Mouse (Mus musculus): ENCODE data around the gene Nrip3. TPM values are rescaled to one million over a fixed set of nuclear protein-coding genes. Genes with fewer than 3 reads are reported as not detected.

Gene Nrip3
- polyA plus RNA-seq, 1 experiment: not detected

- no peak for TF ChIP-seq CTCF (IDR thresholded peaks at IDR 0.05; ENCODE audit: low read depth, low read length)
- TF ChIP-seq POLR2A (IDR thresholded peaks at IDR 0.05; ENCODE audit: borderline replicate concordance, low read depth, low read length): no peak
- H3K27ac ChIP-seq (ENCODE audit: insufficient read depth, low read depth, low read length): no peak overlapping the region
Observed at GRCm38 (mm10) chr7:109741703-109742102, 40.1 kb downstream of the Nrip3 start.

GRCm38 (mm10) chr7:109741060-109741459, 40.8 kb downstream of the Nrip3 start:
- TF ChIP-seq CTCF (IDR thresholded peaks at IDR 0.05; ENCODE audit: low read depth, low read length) (no peak), POLR2A (IDR thresholded peaks at IDR 0.05; ENCODE audit: borderline replicate concordance, low read depth, low read length) (no peak)
- Histone ChIP-seq H3K27ac (ENCODE audit: insufficient read depth, low read depth, low read length) (no peak overlapping the region), H3K4me3 (ENCODE audit: insufficient read depth, low read length) (no peak overlapping the region), H3K4me1 (ENCODE audit: control insufficient read depth, insufficient read depth, low read length) (peaks cover 2% of the 10 kb centered on the region; the same call in 1 of the 2 replicates)

More at GRCm38 (mm10) chr7:109741703-109742102, 40.1 kb downstream of the Nrip3 start:
- H3K4me1 ChIP-seq (ENCODE audit: control insufficient read depth, insufficient read depth, low read length): peaks cover 2% of the 10 kb centered on the region; the same call in 1 of the 2 replicates
- no peak overlapping the region for H3K4me3 ChIP-seq (ENCODE audit: insufficient read depth, low read length)

GRCm38 (mm10) chr7:109739822-109740370, 41.9 kb downstream of the Nrip3 start:
- TF ChIP-seq CTCF (IDR thresholded peaks at IDR 0.05; ENCODE audit: low read depth, low read length): no peak
- no peak for TF ChIP-seq POLR2A (IDR thresholded peaks at IDR 0.05; ENCODE audit: borderline replicate concordance, low read depth, low read length)
- H3K4me3 ChIP-seq (ENCODE audit: insufficient read depth, low read length): no peak overlapping the region

GRCm38 (mm10) chr7:109734806-109735205, 47.0 kb downstream of the Nrip3 start:
- Histone ChIP-seq H3K4me1 (ENCODE audit: control insufficient read depth, insufficient read depth, low read length) (peaks cover 2% of the 10 kb centered on the region; the same call in 1 of the 2 replicates), H3K4me3 (ENCODE audit: insufficient read depth, low read length) (no peak overlapping the region)

More at GRCm38 (mm10) chr7:109739822-109740370, 41.9 kb downstream of the Nrip3 start:
- Histone ChIP-seq H3K4me1 (ENCODE audit: control insufficient read depth, insufficient read depth, low read length) (peaks cover 2% of the 10 kb centered on the region; the same call in 1 of the 2 replicates), H3K27ac (ENCODE audit: insufficient read depth, low read depth, low read length) (no peak overlapping the region)

GRCm38 (mm10) chr7:109731626-109732025, 50.2 kb downstream of the Nrip3 start, which contains the start of gene Ascl3:
Gene Ascl3, minus strand, starts transcription at chr7:109731726.
- no peak within 1 kb of the TSS for H3K4me3 ChIP-seq (ENCODE audit: insufficient read depth, low read length)
- H3K4me1 ChIP-seq (ENCODE audit: control insufficient read depth, insufficient read depth, low read length): peaks cover 5% of the 10 kb centered on the region
- TF ChIP-seq POLR2A (IDR thresholded peaks at IDR 0.05; ENCODE audit: borderline replicate concordance, low read depth, low read length) (no peak), CTCF (IDR thresholded peaks at IDR 0.05; ENCODE audit: low read depth, low read length) (no peak)
- H3K27ac ChIP-seq (ENCODE audit: insufficient read depth, low read depth, low read length): no peak within 1 kb of the TSS

More at GRCm38 (mm10) chr7:109734806-109735205, 47.0 kb downstream of the Nrip3 start:
- TF ChIP-seq POLR2A (IDR thresholded peaks at IDR 0.05; ENCODE audit: borderline replicate concordance, low read depth, low read length) (no peak), CTCF (IDR thresholded peaks at IDR 0.05; ENCODE audit: low read depth, low read length) (no peak)
- H3K27ac ChIP-seq (ENCODE audit: insufficient read depth, low read depth, low read length): no peak overlapping the region

GRCm38 (mm10) chr7:109723697-109724096, 58.1 kb downstream of the Nrip3 start, which contains the start of gene BC051019:
Gene BC051019, minus strand, starts transcription at chr7:109723850.
- H3K27ac ChIP-seq (ENCODE audit: insufficient read depth, low read depth, low read length): no peak within 1 kb of the TSS
- H3K4me1 ChIP-seq (ENCODE audit: control insufficient read depth, insufficient read depth, low read length): peaks cover 19% of the 10 kb centered on the region
- TF ChIP-seq POLR2A (IDR thresholded peaks at IDR 0.05; ENCODE audit: borderline replicate concordance, low read depth, low read length) (no peak), CTCF (IDR thresholded peaks at IDR 0.05; ENCODE audit: low read depth, low read length) (no peak)
- H3K4me3 ChIP-seq (ENCODE audit: insufficient read depth, low read length): no peak within 1 kb of the TSS

- Histone ChIP-seq H3K4me1 (ENCODE audit: control insufficient read depth, insufficient read depth, low read length) (peaks cover 23% of the 10 kb centered on the region), H3K27ac (ENCODE audit: insufficient read depth, low read depth, low read length) (no peak overlapping the region), H3K4me3 (ENCODE audit: insufficient read depth, low read length) (no peak overlapping the region)
- TF ChIP-seq POLR2A (IDR thresholded peaks at IDR 0.05; ENCODE audit: borderline replicate concordance, low read depth, low read length) (no peak), CTCF (IDR thresholded peaks at IDR 0.05; ENCODE audit: low read depth, low read length) (no peak)
Observed at GRCm38 (mm10) chr7:109723114-109723513, 58.7 kb downstream of the Nrip3 start.

- Histone ChIP-seq H3K4me1 (ENCODE audit: control insufficient read depth, insufficient read depth, low read length) (peaks cover 23% of the 10 kb centered on the region), H3K4me3 (ENCODE audit: insufficient read depth, low read length) (no peak overlapping the region), H3K27ac (ENCODE audit: insufficient read depth, low read depth, low read length) (no peak overlapping the region)
- TF ChIP-seq POLR2A (IDR thresholded peaks at IDR 0.05; ENCODE audit: borderline replicate concordance, low read depth, low read length) (no peak), CTCF (IDR thresholded peaks at IDR 0.05; ENCODE audit: low read depth, low read length) (no peak)
Observed at GRCm38 (mm10) chr7:109722618-109723017, 59.2 kb downstream of the Nrip3 start.

GRCm38 (mm10) chr7:109719286-109719685, 62.5 kb downstream of the Nrip3 start:
- 0 out of 2 replicates have a peak, but pooled peaks have one; percentile 15 for TF ChIP-seq CTCF (IDR thresholded peaks at IDR 0.05; ENCODE audit: low read depth, low read length)
- no peak for TF ChIP-seq POLR2A (IDR thresholded peaks at IDR 0.05; ENCODE audit: borderline replicate concordance, low read depth, low read length)
- Histone ChIP-seq H3K27ac (ENCODE audit: insufficient read depth, low read depth, low read length) (no peak overlapping the region), H3K4me1 (ENCODE audit: control insufficient read depth, insufficient read depth, low read length) (peaks cover 8% of the 10 kb centered on the region), H3K4me3 (ENCODE audit: insufficient read depth, low read length) (no peak overlapping the region)

GRCm38 (mm10) chr7:109713434-109713982, 68.3 kb downstream of the Nrip3 start:
- TF ChIP-seq CTCF (IDR thresholded peaks at IDR 0.05; ENCODE audit: low read depth, low read length): no peak
- no peak for TF ChIP-seq POLR2A (IDR thresholded peaks at IDR 0.05; ENCODE audit: borderline replicate concordance, low read depth, low read length)
- Histone ChIP-seq H3K4me1 (ENCODE audit: control insufficient read depth, insufficient read depth, low read length) (peaks cover 14% of the 10 kb centered on the region), H3K4me3 (ENCODE audit: insufficient read depth, low read length) (no peak overlapping the region), H3K27ac (ENCODE audit: insufficient read depth, low read depth, low read length) (no peak overlapping the region)

Data from bone marrow macrophage, adult 2 months (primary cell).